Mouse (Mus musculus) olfactory bulb, adult 2 months (tissue): ENCODE measurements around the gene H2-M5.

Experiments
- CTCF ChIP-seq: fragments of 200-500 bp; IDR thresholded peaks from 2 replicates; pipeline ENCODE4 v1.5.1; 2012; ENCODE audit warnings: low read depth, mild to moderate bottlenecking, low read length, moderate library complexity; ENCODE audit not compliant: insufficient read depth
- POLR2A ChIP-seq: fragments of 200-500 bp; IDR thresholded peaks from 2 replicates; pipeline ENCODE4 v1.6.1; 2012; ENCODE audit warnings: mild to moderate bottlenecking, low read depth, low read length, moderate library complexity; ENCODE audit not compliant: insufficient read depth

GRCm38 (mm10) chr17:36981221-36981813 lies 8.0 kb downstream of the H2-M5 start, which contains the start of gene 2410137M14Rik:
- TF ChIP-seq POLR2A (no peak), CTCF (no peak)
